Mouse (Mus musculus) stomach, embryonic 16.5 days (tissue): ENCODE data around the gene Pam. TPM values are rescaled to one million over a fixed set of nuclear protein-coding genes. Genes with fewer than 3 reads are reported as not detected.
"Not testable (repeated sequence)": the region's sequence is repeated elsewhere in the genome, so short reads cannot be mapped to it uniquely, and the experiment has no call there.

ENCODE experiments used
- ATAC-seq: fragments of 200-750 bp; cut with Nextera tagmentation; 2 replicates; pipeline ENCODE4 v1.8.0; 2017; ENCODE audit warnings: moderate number of reproducible peaks, moderate TSS enrichment; ENCODE audit not compliant: insufficient read depth, low FRiP score
- H3K27ac ChIP-seq: fragments of 300-500 bp; sonication (generic); 2 replicates; pipeline ENCODE4 v1.5.1; 2014; ENCODE audit warnings: low read length
- H3K27me3 ChIP-seq: fragments of 300-500 bp; sonication (generic); 2 replicates; pipeline ENCODE4 v1.6.1; 2014; ENCODE audit warnings: low read length, control low read depth, mixed read lengths; ENCODE audit not compliant: control insufficient read depth, insufficient read depth
- H3K36me3 ChIP-seq: fragments of 300-500 bp; sonication (generic); 2 replicates; pipeline ENCODE4 v1.6.1; 2014; ENCODE audit warnings: low read length; ENCODE audit not compliant: control insufficient read depth, insufficient read depth
- H3K4me1 ChIP-seq: fragments of 300-500 bp; sonication (generic); 2 replicates; pipeline ENCODE4 v1.6.1; 2014; ENCODE audit warnings: low read length, control low read depth, mixed read lengths; ENCODE audit not compliant: control insufficient read depth, insufficient read depth
- H3K4me2 ChIP-seq: fragments of 300-500 bp; sonication (generic); 2 replicates; pipeline ENCODE4 v1.6.1; 2014; ENCODE audit warnings: low read depth, low read length, mixed read lengths
- H3K4me3 ChIP-seq: fragments of 300-500 bp; sonication (generic); replicated peaks from 2 replicates; pipeline ENCODE4 v1.5.1; 2014; ENCODE audit warnings: mild to moderate bottlenecking, low read length
- H3K9ac ChIP-seq: fragments of 300-500 bp; sonication (generic); 2 replicates; pipeline ENCODE4 v1.6.1; 2014; ENCODE audit warnings: low read length
- H3K9me3 ChIP-seq: fragments of 300-500 bp; sonication (generic); replicated peaks from 2 replicates; pipeline ENCODE4 v1.6.1; 2016; ENCODE audit warnings: low read length, control low read depth; ENCODE audit not compliant: control insufficient read depth
- WGBS: fragments of 180-500 bp; shearing (Covaris S2); extraction: QIAGEN DNeasy Blood & Tissue Kit; methylation state at CpG from one replicate; pipeline ENCODE4 v1.1.7; 2014; 5-methylcytosine and 5-hydroxymethylcytosine counted together
- polyA plus RNA-seq: library from polyadenylated mRNA; unstranded; fragments of >200 nt; fragmentation: Nextera tagmentation; extraction: Ambion mirVana; gene quantifications from 2 replicates; pipeline ENCODE4 v1.2.1, GENCODE M21; 2015

Gene Pam
- polyA plus RNA-seq, 1 experiment from 2014 or later = 50.6 TPM

GRCm38 (mm10) chr1:97976072-97976471 lies 119.4 kb downstream of the Pam start:
- WGBS = 40% methylated on average over 13 of the region's 13 CpGs
- H3K4me3 ChIP-seq = peak overlapping the region; percentile 85
- ATAC-seq = no peak
- H3K27me3 ChIP-seq = no peaks in the 10 kb centered on the region
- H3K36me3 ChIP-seq = no peaks in the 10 kb centered on the region
- no peaks in the 10 kb centered on the region for H3K9me3 ChIP-seq
- H3K4me2 ChIP-seq = peak overlapping the region; percentile 75
- H3K4me1 ChIP-seq = peaks cover 3% of the 10 kb centered on the region; the same call in 1 of the 2 replicates
- H3K9ac ChIP-seq = peak overlapping the region; percentile 91; the same call in 1 of the 2 replicates
- no peak overlapping the region for H3K27ac ChIP-seq

GRCm38 (mm10) chr1:97974968-97975367 lies 120.5 kb downstream of the Pam start:
- H3K4me1 ChIP-seq = peaks cover 3% of the 10 kb centered on the region; the same call in 1 of the 2 replicates
- H3K9me3 ChIP-seq = no peaks in the 10 kb centered on the region
- H3K27me3 ChIP-seq = no peaks in the 10 kb centered on the region
- 54% methylated on average over 11 of the region's 11 CpGs for WGBS
- no peak for ATAC-seq
- H3K4me2 ChIP-seq = no peak overlapping the region
- no peak overlapping the region for H3K9ac ChIP-seq
- no peak overlapping the region for H3K27ac ChIP-seq
- H3K4me3 ChIP-seq = no peak overlapping the region
- no peaks in the 10 kb centered on the region for H3K36me3 ChIP-seq

DNA sequence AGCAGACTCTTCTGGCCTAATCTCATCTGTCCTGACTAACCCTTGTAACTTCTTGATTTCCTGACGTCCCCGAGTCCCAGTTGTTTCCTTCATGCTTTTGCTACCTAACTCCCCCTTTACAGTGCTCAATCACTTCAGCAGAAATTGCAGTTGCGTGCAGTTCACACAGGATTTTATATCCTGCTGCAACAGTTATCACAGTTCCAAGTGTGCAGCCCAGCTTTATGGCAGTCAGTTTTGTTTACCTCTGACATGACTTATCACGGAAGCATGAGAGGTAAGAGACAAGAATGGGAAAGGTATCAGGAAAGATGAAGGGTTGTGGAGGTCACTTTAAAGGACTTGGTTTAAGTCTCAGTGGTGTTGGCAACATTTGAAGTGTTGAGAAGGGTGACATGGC lies 125.7 kb downstream of the Pam start:
- 50% methylated on average over 4 of the region's 4 CpGs for WGBS
- Histone ChIP-seq H3K4me2 (no peak overlapping the region), H3K4me3 (no peak overlapping the region), H3K27me3 (no peaks in the 10 kb centered on the region), H3K27ac (no peak overlapping the region), H3K4me1 (no peaks in the 10 kb centered on the region), H3K9me3 (no peaks in the 10 kb centered on the region), H3K36me3 (no peaks in the 10 kb centered on the region), H3K9ac (no peak overlapping the region)
- ATAC-seq = no peak

GRCm38 (mm10) chr1:97963711-97964110 lies 131.7 kb downstream of the Pam start:
- 0 out of 2 replicates have a peak overlapping the region, but pooled peaks have one; percentile 12 for H3K27ac ChIP-seq
- no peaks in the 10 kb centered on the region for H3K4me1 ChIP-seq
- no peaks in the 10 kb centered on the region for H3K9me3 ChIP-seq
- WGBS = 62% methylated on average over 2 of the region's 2 CpGs
- peak; percentile 75 for ATAC-seq
- H3K4me2 ChIP-seq = no peak overlapping the region
- no peaks in the 10 kb centered on the region for H3K27me3 ChIP-seq
- H3K9ac ChIP-seq = no peak overlapping the region
- H3K4me3 ChIP-seq = no peak overlapping the region
- no peaks in the 10 kb centered on the region for H3K36me3 ChIP-seq

DNA sequence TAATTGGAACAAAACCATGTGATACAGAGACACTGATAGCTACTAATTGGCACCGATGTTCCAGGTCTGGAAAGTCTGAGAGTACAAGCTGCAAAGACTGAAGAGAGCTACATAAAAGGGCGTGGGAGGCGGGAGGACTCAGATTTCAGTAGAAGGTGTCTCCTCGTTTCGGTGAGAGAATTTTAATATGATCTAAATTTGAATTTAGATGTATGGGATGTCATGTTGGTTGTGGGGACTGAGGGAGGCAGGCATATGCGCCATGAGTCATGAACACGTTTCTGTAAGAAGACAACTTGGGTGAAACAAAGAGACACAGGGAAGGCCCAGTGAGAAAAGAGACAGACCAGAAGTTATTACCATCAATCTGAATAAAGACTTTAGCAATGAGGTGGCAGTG lies 133.3 kb downstream of the Pam start:
- 83% methylated on average over 7 of the region's 7 CpGs for WGBS

GRCm38 (mm10) chr1:97960681-97961080 lies 134.8 kb downstream of the Pam start:
- Histone ChIP-seq H3K4me3 (no peak overlapping the region), H3K27ac (no peak overlapping the region), H3K9ac (no peak overlapping the region), H3K4me1 (no peaks in the 10 kb centered on the region), H3K36me3 (no peaks in the 10 kb centered on the region), H3K27me3 (no peaks in the 10 kb centered on the region), H3K4me2 (no peak overlapping the region), H3K9me3 (no peaks in the 10 kb centered on the region)
- 81% methylated on average over 3 of the region's 3 CpGs for WGBS
- no peak for ATAC-seq

More for the DNA sequence above, 133.3 kb downstream of the Pam start:
- Histone ChIP-seq H3K4me3 (no peak overlapping the region), H3K4me1 (no peaks in the 10 kb centered on the region), H3K27ac (no peak overlapping the region), H3K27me3 (no peaks in the 10 kb centered on the region), H3K9me3 (no peaks in the 10 kb centered on the region), H3K36me3 (no peaks in the 10 kb centered on the region), H3K9ac (no peak overlapping the region), H3K4me2 (no peak overlapping the region)
- ATAC-seq = no peak

- H3K9me3 ChIP-seq = no peaks in the 10 kb centered on the region
Observed at GRCm38 (mm10) chr1:97960124-97960523, 135.3 kb downstream of the Pam start.

GRCm38 (mm10) chr1:97958759-97959158 lies 136.7 kb downstream of the Pam start:
- Histone ChIP-seq H3K9ac (no peak overlapping the region), H3K4me1 (no peaks in the 10 kb centered on the region), H3K27me3 (no peaks in the 10 kb centered on the region), H3K4me3 (no peak overlapping the region), H3K9me3 (no peaks in the 10 kb centered on the region), H3K4me2 (no peak overlapping the region), H3K36me3 (no peaks in the 10 kb centered on the region), H3K27ac (no peak overlapping the region)
- 84% methylated on average over 4 of the region's 4 CpGs for WGBS
- no peak for ATAC-seq

More at GRCm38 (mm10) chr1:97960124-97960523, 135.3 kb downstream of the Pam start:
- WGBS = 80% methylated on average over 6 of the region's 6 CpGs
- Histone ChIP-seq H3K27me3 (no peaks in the 10 kb centered on the region), H3K36me3 (no peaks in the 10 kb centered on the region), H3K27ac (no peak overlapping the region), H3K4me2 (no peak overlapping the region), H3K4me3 (no peak overlapping the region), H3K9ac (no peak overlapping the region), H3K4me1 (no peaks in the 10 kb centered on the region)
- ATAC-seq = no peak

- H3K27me3 ChIP-seq, H3K27ac ChIP-seq, H3K36me3 ChIP-seq, H3K4me3 ChIP-seq, H3K4me1 ChIP-seq, H3K4me2 ChIP-seq, ATAC-seq, H3K9me3 ChIP-seq, H3K9ac ChIP-seq: not testable (repeated sequence)
- WGBS = 86% methylated on average over 17 of the region's 17 CpGs
Observed at GRCm38 (mm10) chr1:97949258-97949657, 146.2 kb downstream of the Pam start.

DNA sequence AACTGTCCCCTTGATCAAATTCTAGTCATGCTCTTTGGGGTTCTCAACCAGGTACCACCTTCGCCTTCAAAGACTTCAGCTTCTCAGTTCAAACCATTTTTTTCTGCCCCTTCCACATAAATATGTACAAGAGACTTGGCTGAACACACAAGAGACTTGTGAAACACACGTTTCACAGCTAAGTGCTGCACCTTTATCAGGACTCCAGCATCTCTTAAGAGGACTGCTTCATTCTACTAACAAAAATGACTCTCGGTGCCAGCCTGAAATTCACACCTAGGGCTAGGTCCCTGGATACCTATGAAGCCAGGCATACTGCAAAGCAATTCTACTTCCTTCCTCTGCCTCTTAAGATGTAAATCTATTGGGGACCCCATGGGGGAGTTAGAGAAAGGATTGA lies 148.3 kb downstream of the Pam start:
- H3K27me3 ChIP-seq = no peaks in the 10 kb centered on the region
- H3K4me1 ChIP-seq = no peaks in the 10 kb centered on the region
- no peaks in the 10 kb centered on the region for H3K36me3 ChIP-seq
- no peak overlapping the region for H3K27ac ChIP-seq
- H3K4me2 ChIP-seq = no peak overlapping the region
- 72% methylated on average over 3 of the region's 3 CpGs for WGBS
- no peak overlapping the region for H3K4me3 ChIP-seq
- no peak overlapping the region for H3K9ac ChIP-seq
- ATAC-seq = no peak
- H3K9me3 ChIP-seq = no peaks in the 10 kb centered on the region
